Mouse (Mus musculus) heart, postnatal 10 days (tissue): Measurements from ENCODE around the gene Rhoc. TPM values are rescaled to one million over a fixed set of nuclear protein-coding genes. Genes with fewer than 3 reads are reported as not detected.

Experiments used
- DNase-seq, 2 experiments: peaks; one replicate each; pipeline ENCODE4 v3.0.0; 2021
- intact Hi-C: fragments of 180-260 bp; cut with DNase I; formaldehyde crosslinking; loops from one replicate; pipeline ENCODE4 v1.15.1; 2025
- total RNA-seq, 2 experiments: library from RNA; stranded (reverse); gene quantifications; 2 replicates each; pipeline ENCODE4 v1.2.3; 2021

Rhoc gene
- total RNA-seq, 2 experiments from 2014 or later, result 243 to 255 TPM

- intact Hi-C loops, result no loop called here
- peak; percentile 90 for DNase-seq
Measured at GRCm38 (mm10) chr3:104782061-104782681, 6.0 kb upstream of the Rhoc start.

- DNase-seq, result peak in 1 of 2 experiments; percentile 22
- intact Hi-C loops, result no loop called here
Measured at GRCm38 (mm10) chr3:104783971-104784500, 4.1 kb upstream of the Rhoc start.

- intact Hi-C loops, result loop anchor here (5.0 kb wide), 1 partner anchor 182 kb away; no protein-coding TSS in a partner anchor
- DNase-seq, result no peak
Measured at GRCm38 (mm10) chr3:104785284-104785683, 2.9 kb upstream of the Rhoc start.

- DNase-seq, result peak; percentile 92 to 94
- intact Hi-C loops, result loop anchor here (2.0 to 5.0 kb wide), 3 partner anchors 76 to 270 kb away; partner anchors contain the start of genes Capza1 and St7l
Measured at GRCm38 (mm10) chr3:104788561-104789311, 561 bp downstream of the Rhoc start.

- intact Hi-C loops, result loop anchor here (2.0 to 5.0 kb wide), 3 partner anchors 76 to 270 kb away; partner anchors contain the start of genes Capza1 and St7l
- DNase-seq, result peak in 1 of 2 experiments; percentile 61
Measured at GRCm38 (mm10) chr3:104789312-104789605, 1.1 kb downstream of the Rhoc start.

- intact Hi-C loops, result loop anchor here (1.0 to 5.0 kb wide), 4 partner anchors 28 to 269 kb away; partner anchors contain the start of genes Capza1, Mov10 and St7l
- DNase-seq, result peak; percentile 76 to 78
Measured at GRCm38 (mm10) chr3:104789822-104790221, 1.6 kb downstream of the Rhoc start.

- DNase-seq, result peak; percentile 70 to 71
- intact Hi-C loops, result loop anchor here (1.0 kb wide), 1 partner anchor 28 kb away; the partner anchor contains the start of gene Mov10
Measured at GRCm38 (mm10) chr3:104790401-104790937, 2.3 kb downstream of the Rhoc start.

- no peak for DNase-seq
- intact Hi-C loops, result no loop called here
Measured at GRCm38 (mm10) chr3:104791017-104791416, 2.8 kb downstream of the Rhoc start.

- intact Hi-C loops, result no loop called here
- no peak for DNase-seq
Measured at GRCm38 (mm10) chr3:104791671-104792070, 3.5 kb downstream of the Rhoc start.

- DNase-seq, result no peak
Measured at GRCm38 (mm10) chr3:104792360-104793270, 4.4 kb downstream of the Rhoc start.

GRCm38 (mm10) chr3:104793871-104794828, 6.0 kb downstream of the Rhoc start:
- intact Hi-C loops, result no loop called here
- peak; percentile 98 to 99 for DNase-seq

More at GRCm38 (mm10) chr3:104792360-104793270, 4.4 kb downstream of the Rhoc start:
- intact Hi-C loops, result no loop called here

GRCm38 (mm10) chr3:104794953-104795470, 6.8 kb downstream of the Rhoc start:
- DNase-seq, result no peak
- intact Hi-C loops, result no loop called here

GRCm38 (mm10) chr3:104795661-104796340, 7.6 kb downstream of the Rhoc start:
- intact Hi-C loops, result loop anchor here (2.0 kb wide), 1 partner anchor 21 kb away; no protein-coding TSS in a partner anchor
- DNase-seq, result no peak

GRCm38 (mm10) chr3:104796430-104797082, 8.4 kb downstream of the Rhoc start:
- DNase-seq, result no peak
- intact Hi-C loops, result loop anchor here (2.0 kb wide), 1 partner anchor 20 kb away; no protein-coding TSS in a partner anchor

- intact Hi-C loops, result no loop called here
- DNase-seq, result no peak
Measured at GRCm38 (mm10) chr3:104800681-104801080, 12.5 kb downstream of the Rhoc start.

- intact Hi-C loops, result no loop called here
- no peak for DNase-seq
Measured at GRCm38 (mm10) chr3:104801481-104801880, 13.3 kb downstream of the Rhoc start.

GRCm38 (mm10) chr3:104804312-104804711, 16.1 kb downstream of the Rhoc start:
- no peak for DNase-seq
- intact Hi-C loops, result no loop called here

GRCm38 (mm10) chr3:104805539-104805938, 17.4 kb downstream of the Rhoc start:
- intact Hi-C loops, result no loop called here
- DNase-seq, result peak in 1 of 2 experiments; percentile 58
